Mouse (Mus musculus) lung, adult 18-20 months (tissue): ENCODE results near the gene Ctsf.
"Not testable (repeated sequence)": the region's sequence is repeated elsewhere in the genome, so short reads cannot be mapped to it uniquely, and the experiment has no call there.

Experiments used
- DNase-seq, 2 experiments: peaks; one replicate each; pipeline ENCODE4 v3.0.0; 2022; ENCODE audit warnings: mixed read lengths in 2 of 2

The Ctsf gene

DNA sequence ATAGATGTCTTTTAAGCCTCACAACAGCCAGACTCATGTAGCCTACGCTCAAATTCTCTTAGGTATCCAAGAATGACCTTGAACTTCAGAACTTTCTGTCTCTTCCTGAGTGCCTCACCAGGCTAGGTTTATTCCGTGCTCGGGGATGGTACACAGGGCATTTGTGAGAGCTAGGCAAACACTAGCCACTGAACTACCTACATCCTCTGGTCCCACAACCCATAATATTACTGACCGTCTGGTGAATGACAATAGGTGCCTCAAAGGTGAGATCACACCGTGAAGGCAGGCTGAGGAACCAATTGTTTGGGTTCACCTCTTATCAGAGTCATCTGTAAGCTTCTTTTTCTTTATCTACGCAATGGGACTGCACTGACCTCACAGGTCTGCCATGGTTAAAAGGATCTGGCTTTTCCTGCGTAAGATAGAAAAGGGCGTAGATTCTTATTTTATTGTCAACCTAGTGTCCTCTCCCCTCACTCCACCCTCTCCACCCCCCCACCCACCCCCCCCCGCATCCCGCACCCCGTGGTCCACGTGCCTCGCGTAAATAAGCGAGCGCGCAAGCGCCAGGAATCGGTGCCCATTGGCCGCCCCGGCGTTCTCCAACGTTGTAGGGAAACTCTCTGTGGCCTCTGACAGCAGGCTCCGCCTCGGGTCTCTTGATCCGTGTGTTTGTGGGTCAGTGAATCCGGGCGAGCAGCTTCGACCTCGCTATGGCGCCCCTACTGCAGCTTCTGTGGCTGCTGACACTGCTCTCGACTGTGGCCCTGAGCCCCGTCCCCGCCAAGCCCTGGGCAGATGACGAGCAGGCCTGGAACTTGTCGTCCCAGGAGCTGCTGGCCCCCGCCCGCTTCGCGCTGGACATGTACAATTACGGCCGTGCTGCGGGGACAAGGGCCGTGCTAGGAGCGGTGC is at the start of gene Ctsf:
Gene Ctsf (plus strand): TSS at position 579 of the 918 bp plus-strand sequence.
- DNase-seq: peak; percentile 90 to 91

DNA sequence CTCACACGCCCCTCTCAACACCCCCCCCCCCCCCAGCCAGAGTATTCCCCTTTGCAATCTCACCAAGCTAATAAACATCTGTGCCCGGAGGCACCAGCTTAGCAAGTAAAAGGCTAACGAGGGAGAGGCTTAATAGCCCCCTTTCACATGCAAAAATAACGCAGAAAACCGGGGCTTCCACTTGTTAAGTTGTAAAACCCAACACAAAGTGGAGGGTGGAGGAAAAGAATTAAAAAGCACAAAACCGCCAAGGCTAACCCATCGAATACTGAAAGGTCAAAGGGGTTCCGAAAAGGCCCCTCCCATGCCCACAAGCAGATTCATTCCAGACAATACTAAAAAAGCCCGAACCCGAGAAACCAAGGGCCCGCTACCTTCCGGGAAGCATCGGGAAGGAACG is 44.6 kb upstream of the Ctsf start:
- no peak for DNase-seq

DNA sequence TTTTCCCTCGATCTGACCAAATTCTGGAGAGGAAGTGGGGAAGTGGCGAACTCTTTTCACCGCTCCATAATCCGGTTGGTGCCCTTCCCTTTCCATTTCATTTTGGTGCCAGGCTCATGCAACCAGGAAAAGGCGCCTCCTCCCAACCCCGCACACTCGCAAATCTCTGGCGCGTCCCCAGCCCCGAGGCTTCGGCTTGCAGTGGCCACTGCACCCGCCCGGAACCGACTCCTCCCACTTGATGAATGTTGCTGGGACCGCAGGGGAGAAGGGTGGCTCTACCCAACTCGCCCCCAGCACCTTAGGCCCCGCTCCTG is 44.2 kb upstream of the Ctsf start:
- DNase-seq: no peak

- DNase-seq: peak; percentile 99
Observed at GRCm38 (mm10) chr19:4811063-4811908, 43.6 kb upstream of the Ctsf start, which contains the start of the genes Gm21992 and Rbm14. Gene Gm21992, minus strand, starts transcription at chr19:4811612. Gene Rbm14, minus strand, starts transcription at chr19:4811634.

DNA sequence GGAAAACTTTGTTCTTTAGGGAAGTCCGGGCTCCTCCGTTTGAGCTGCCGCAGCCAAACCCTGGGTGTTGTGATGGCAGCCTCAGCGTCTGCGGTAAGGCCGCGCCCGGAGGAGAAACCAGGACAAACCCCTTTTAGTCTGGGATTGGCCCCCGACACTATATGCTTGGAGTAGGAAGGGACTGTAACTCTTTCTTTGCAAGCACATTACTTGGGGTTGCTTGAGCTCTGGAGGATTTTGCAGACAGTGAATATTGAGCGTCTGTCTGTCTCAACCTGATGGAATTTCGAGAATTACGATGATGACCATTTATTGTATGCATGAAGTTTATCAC is 43.1 kb upstream of the Ctsf start:
- DNase-seq: no peak

DNA sequence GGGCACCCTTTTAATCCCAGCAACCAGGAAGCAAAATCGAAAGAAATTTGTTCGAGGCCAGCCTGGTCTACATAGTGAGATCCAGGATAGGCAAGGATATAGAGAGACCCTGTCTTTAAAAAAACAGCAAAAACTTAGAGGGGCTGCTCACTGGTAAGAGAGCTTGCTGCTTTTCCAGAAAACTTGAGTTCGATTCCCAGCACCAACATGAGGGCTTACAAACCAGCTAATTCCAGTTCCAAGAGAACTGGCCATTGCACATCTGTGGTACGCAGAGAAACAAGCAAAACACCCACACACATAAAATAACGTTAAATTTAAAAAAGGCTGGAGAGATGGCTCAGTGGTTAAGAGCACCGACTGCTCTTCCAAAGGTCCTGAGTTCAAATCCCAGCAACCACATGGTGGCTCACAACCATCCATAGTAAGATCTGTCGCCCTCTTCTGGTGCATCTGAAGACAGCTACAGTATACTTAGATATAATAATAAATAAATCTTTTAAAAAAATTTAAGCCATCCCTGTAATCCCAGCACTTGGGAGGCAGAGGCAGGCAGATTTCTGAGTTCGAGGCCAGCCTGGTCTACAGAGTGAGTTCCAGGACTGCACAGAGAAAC is 42.5 kb upstream of the Ctsf start:
- DNase-seq: not testable (repeated sequence)

- no peak for DNase-seq
Observed at GRCm38 (mm10) chr19:4813015-4813414, 41.9 kb upstream of the Ctsf start.

DNA sequence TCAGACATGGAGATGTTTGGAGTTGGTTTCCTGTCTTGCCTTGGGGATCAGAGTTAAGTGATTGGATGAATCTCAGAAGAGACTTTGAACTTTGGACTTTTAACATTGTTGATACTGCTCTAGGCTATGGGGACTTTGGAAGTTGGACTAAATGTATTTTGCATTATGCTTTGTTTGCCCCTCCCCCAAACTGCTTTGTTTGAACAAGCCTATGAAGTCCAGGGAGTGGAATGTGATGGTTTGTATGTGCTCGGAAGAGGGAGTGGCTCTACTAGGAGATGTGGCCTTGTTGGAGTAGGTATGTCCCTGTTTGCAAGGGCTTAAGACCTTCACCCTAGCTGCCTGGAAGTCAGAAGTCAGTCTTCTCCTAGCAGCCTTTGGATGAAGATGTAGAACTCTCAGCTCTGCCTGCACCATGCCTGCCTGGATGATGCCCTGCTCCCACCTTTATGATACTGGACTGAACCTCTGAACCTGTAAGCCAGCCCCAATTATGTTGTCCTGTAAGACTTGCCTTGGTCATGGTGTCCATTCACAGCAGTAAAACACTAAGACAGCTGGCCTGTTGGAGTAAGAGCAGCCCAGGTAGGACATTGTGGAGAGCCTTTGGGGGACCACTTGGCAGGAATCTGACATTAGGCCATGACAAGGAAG is 37.6 kb upstream of the Ctsf start:
- no peak for DNase-seq

DNA sequence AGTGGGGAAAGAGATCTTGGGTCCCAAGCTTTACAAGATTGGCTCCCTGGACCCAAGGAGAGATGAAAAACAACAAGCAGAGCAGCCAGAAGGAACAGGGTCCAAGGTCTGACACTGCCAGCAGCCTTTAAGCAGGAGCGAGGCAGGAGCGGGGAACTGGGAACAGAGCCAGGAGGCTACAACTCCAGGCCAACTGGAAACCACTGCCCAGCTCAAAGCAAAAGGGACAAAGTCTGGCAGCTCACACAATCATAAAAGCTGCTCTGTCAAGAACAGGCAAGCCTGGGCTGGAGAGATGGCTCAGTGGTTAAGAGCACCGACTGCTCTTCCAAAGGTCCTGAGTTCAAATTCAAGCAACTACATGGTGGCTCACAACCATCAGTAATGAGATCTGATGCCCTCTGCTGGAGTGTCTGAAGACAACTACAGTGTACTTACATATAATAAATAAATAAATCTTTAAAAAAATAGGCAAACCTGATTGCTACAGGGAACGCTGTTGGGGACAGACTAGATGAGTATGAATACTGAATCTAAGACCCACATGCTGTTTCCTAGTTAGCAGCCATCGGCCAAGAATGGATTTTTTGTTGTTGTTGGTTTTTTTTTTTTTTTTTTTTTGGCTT is 34.1 kb upstream of the Ctsf start:
- DNase-seq: peak; percentile 46 to 59

GRCm38 (mm10) chr19:4828444-4829114 is 26.4 kb upstream of the Ctsf start:
- DNase-seq: peak; percentile 68 to 78

DNA sequence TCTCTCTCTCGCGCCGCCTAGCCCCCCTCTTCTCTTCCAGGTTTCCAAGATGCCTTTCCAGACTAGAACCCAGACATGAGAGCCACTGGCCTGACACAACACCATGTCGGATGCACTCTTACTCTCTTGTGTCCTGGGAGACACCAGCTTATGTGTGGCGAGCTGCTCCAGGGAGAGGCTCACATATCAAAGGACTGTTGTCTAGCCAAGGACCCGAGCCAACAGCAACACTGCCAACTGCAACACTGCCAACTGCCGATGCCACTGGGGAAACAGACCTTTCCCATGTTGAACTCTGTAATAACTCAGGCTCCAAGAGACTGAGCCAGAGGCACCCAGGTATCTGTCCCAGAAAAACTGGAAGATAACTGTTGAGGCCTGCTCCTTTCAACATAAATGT is 25.8 kb upstream of the Ctsf start:
- peak; percentile 29 to 32 for DNase-seq

DNA sequence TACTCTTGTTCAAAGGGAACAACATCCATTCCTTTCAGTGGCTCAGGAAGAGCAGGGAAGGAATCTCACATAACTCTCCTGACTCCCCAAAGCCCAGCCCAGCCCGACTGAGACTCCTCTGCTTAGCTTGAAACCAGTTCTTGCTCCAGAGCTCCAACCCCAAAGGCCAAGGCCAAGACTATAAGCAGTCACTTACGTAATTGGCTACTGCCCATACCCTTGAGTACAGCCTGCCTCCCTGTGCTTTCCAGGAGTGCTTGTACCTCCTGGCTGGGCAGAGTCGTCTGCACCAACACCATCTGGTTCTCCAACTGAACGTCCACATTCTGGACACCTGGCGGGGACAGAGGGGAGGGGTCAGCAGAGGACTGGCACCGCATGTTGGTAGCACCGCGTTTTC is 21.0 kb upstream of the Ctsf start:
- peak in 1 of 2 experiments; percentile 38 for DNase-seq

DNA sequence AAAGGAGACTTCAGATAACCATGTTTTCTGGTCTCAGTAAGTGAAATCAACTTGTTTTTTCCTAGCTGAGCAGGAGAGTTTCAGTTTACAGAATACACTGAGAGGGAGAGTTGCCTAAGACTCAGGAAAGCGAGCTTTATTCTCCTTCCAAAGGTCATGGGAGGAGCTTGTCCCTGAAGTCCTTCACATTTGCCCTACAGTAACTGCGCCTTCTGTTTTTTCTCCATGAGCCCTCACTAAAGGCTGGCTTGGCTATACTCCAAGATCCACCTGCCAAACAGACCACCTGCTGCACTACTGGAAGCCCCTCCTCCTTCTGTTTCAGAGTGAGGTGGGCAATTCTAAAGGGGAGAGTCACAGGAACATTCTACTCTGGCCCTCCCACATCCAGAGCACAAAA is 18.8 kb upstream of the Ctsf start:
- peak in 1 of 2 experiments; percentile 29 for DNase-seq

- DNase-seq: no peak
Observed at GRCm38 (mm10) chr19:4837049-4837448, 17.9 kb upstream of the Ctsf start.

- no peak for DNase-seq
Observed at GRCm38 (mm10) chr19:4838526-4839140, 16.3 kb upstream of the Ctsf start.

GRCm38 (mm10) chr19:4839149-4839548 is 15.8 kb upstream of the Ctsf start, which contains the start of the genes Ccs and Ccdc87:
Gene Ccs, minus strand, starts transcription at chr19:4839332.
Gene Ccdc87, plus strand, starts transcription at chr19:4839366.
- peak; percentile 98 for DNase-seq

- no peak for DNase-seq
Observed at GRCm38 (mm10) chr19:4840848-4841247, 14.1 kb upstream of the Ctsf start.

DNA sequence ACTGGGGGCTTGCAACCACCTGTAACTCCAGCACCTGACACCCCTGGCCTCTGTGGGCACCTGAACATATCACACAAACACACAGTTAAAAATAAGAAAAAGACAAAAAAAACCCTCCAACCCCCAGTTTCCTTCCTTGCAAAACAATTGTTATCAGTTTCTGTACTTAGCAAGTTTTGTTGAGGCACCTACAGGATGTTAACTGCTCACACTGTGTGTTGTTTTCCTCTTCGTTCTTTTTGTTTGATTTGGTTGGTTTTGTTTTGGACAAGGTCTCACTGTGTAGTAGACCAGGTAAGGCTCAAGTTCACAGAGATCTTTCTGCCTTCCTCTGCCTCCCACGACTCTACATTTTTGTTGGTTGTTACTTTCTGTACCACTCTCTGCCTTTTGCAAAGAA is 12.3 kb upstream of the Ctsf start:
- DNase-seq: no peak

DNA sequence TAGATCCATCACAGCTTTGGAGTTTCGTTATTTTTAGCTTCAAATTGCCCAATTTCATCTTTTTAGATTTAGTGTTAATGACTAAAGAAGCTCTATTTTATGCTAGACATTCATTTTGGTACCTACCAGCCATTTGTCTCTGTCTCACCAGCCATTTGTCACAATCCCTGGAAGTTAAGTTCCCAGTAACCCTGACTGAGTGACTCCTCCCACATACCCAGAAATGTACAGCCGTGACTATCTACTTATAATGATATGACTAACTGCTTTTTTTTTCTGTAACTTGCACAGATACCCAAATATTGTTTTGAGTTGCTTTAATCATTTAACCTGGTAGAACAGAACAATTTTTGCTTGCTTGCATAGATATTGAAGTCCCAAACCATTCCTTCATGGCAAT is 9.1 kb upstream of the Ctsf start:
- no peak for DNase-seq

- DNase-seq: peak; percentile 29 to 53
Observed at GRCm38 (mm10) chr19:4847490-4847889, 7.4 kb upstream of the Ctsf start.

- no peak for DNase-seq
Observed at GRCm38 (mm10) chr19:4849800-4850199, 5.1 kb upstream of the Ctsf start.
